Mouse (Mus musculus) large intestine, adult 2 months (tissue): Measurements from ENCODE around the gene Serpina3k. TPM values are rescaled to one million over a fixed set of nuclear protein-coding genes. Genes with fewer than 3 reads are reported as not detected.
"Not testable (repeated sequence)": the region's sequence is repeated elsewhere in the genome, so short reads cannot be mapped to it uniquely, and the experiment has no call there.

ENCODE experiments used
- DNase-seq: peaks from one replicate; pipeline ENCODE4 v3.0.0-alpha.2; 2012; ENCODE audit warnings: low read depth, low spot score
- WGBS: fragments of 180-500 bp; shearing (Covaris S2); methylation state at CpG from one replicate; pipeline ENCODE4 v1.1.7; 2018; 5-methylcytosine and 5-hydroxymethylcytosine counted together
- polyA plus RNA-seq: library from polyadenylated mRNA; depleted of rRNA; stranded (reverse); fragments of >200 nt; gene quantifications from 2 replicates; pipeline ENCODE4 v1.2.3, GENCODE M21; 2012; rRNA removed

The Serpina3k gene
- 0.05 TPM in 1 of 2 replicates, not detected in the other for polyA plus RNA-seq

- WGBS, result 80% methylated on average over 3 of the region's 3 CpGs
Observed at GRCm38 (mm10) chr12:104338226-104338625, at the start of gene Serpina3k, which contains the start of gene Serpina3m. Serpina3k (plus strand) TSS chr12:104338486. Serpina3m (plus strand) TSS chr12:104338486.

GRCm38 (mm10) chr12:104289872-104290271 is 48.4 kb upstream of the Serpina3k start:
- no peak for DNase-seq
- WGBS, result 40% methylated on average over 4 of the region's 4 CpGs

More at GRCm38 (mm10) chr12:104338226-104338625, at the start of gene Serpina3k, which contains the start of gene Serpina3m:
- DNase-seq, result not testable (repeated sequence)

GRCm38 (mm10) chr12:104293963-104294362 is 44.3 kb upstream of the Serpina3k start:
- no peak for DNase-seq
- 86% methylated on average over 2 of the region's 2 CpGs for WGBS

GRCm38 (mm10) chr12:104298049-104298448 is 40.2 kb upstream of the Serpina3k start:
- no peak for DNase-seq
- 88% methylated on average over 2 of the region's 2 CpGs for WGBS

- WGBS, result 28% methylated on average over 4 of the region's 4 CpGs
- DNase-seq, result no peak
Observed at GRCm38 (mm10) chr12:104305991-104306390, 32.3 kb upstream of the Serpina3k start.

GRCm38 (mm10) chr12:104314253-104314652 is 24.0 kb upstream of the Serpina3k start, which contains the start of gene Serpina3j:
Serpina3j (plus strand) TSS chr12:104314553.
- WGBS, result 73% methylated on average over 1 of the region's 1 CpGs
- DNase-seq, result no peak

- WGBS, result 54% methylated on average over 1 of the region's 1 CpGs
- DNase-seq, result no peak
Observed at GRCm38 (mm10) chr12:104322454-104322853, 15.8 kb upstream of the Serpina3k start.

- no peak for DNase-seq
- WGBS, result 35% methylated on average over 1 of the region's 1 CpGs
Observed at GRCm38 (mm10) chr12:104331701-104332100, 6.6 kb upstream of the Serpina3k start.

GRCm38 (mm10) chr12:104336873-104337272 is 1.4 kb upstream of the Serpina3k start:
- not testable (repeated sequence) for DNase-seq

GRCm38 (mm10) chr12:104338705-104339104 is 419 bp downstream of the Serpina3k start:
- WGBS, result 90% methylated on average over 3 of the region's 3 CpGs
- no peak for DNase-seq

GRCm38 (mm10) chr12:104342489-104342888 is 4.2 kb downstream of the Serpina3k start:
- not testable (repeated sequence) for DNase-seq

GRCm38 (mm10) chr12:104345181-104345580 is 6.9 kb downstream of the Serpina3k start:
- 73% methylated on average over 2 of the region's 2 CpGs for WGBS

GRCm38 (mm10) chr12:104345707-104346106 is 7.4 kb downstream of the Serpina3k start:
- DNase-seq, result no peak

More at GRCm38 (mm10) chr12:104345181-104345580, 6.9 kb downstream of the Serpina3k start:
- DNase-seq, result no peak

GRCm38 (mm10) chr12:104347091-104347490 is 8.8 kb downstream of the Serpina3k start:
- no peak for DNase-seq
- 73% methylated on average over 2 of the region's 2 CpGs for WGBS

- 23% methylated on average over 3 of the region's 3 CpGs for WGBS
- not testable (repeated sequence) for DNase-seq
Observed at GRCm38 (mm10) chr12:104351812-104352211, 13.5 kb downstream of the Serpina3k start.

- WGBS, result 65% methylated on average over 3 of the region's 3 CpGs
Observed at GRCm38 (mm10) chr12:104356006-104356405, 17.7 kb downstream of the Serpina3k start.

GRCm38 (mm10) chr12:104369986-104370385 is 31.7 kb downstream of the Serpina3k start:
- no peak for DNase-seq
- WGBS, result 80% methylated on average over 3 of the region's 3 CpGs

More at GRCm38 (mm10) chr12:104356006-104356405, 17.7 kb downstream of the Serpina3k start:
- DNase-seq, result no peak

GRCm38 (mm10) chr12:104377179-104377578 is 38.9 kb downstream of the Serpina3k start:
- WGBS, result 75% methylated on average over 5 of the region's 5 CpGs

GRCm38 (mm10) chr12:104378351-104378750 is 40.1 kb downstream of the Serpina3k start:
- WGBS, result 53% methylated on average over 2 of the region's 2 CpGs
- not testable (repeated sequence) for DNase-seq

More at GRCm38 (mm10) chr12:104377179-104377578, 38.9 kb downstream of the Serpina3k start:
- DNase-seq, result not testable (repeated sequence)

- 57% methylated on average over 5 of the region's 5 CpGs for WGBS
- DNase-seq, result not testable (repeated sequence)
Observed at GRCm38 (mm10) chr12:104378815-104379214, 40.5 kb downstream of the Serpina3k start.

- 94% methylated on average over 11 of the region's 11 CpGs for WGBS
- no peak for DNase-seq
Observed at GRCm38 (mm10) chr12:104379856-104380255, 41.6 kb downstream of the Serpina3k start.
